Mouse (Mus musculus): ENCODE data around the gene Mnx1.

- TF ChIP-seq EP300 (optimal IDR thresholded peaks at IDR 0.05): no peak
- no peak for TF ChIP-seq CTCF (IDR thresholded peaks at IDR 0.05; ENCODE audit: low read depth)
Observed at GRCm38 (mm10) chr5:29434228-29434871, 43.9 kb downstream of the Mnx1 start, which contains the start of gene Nom1.
